Mouse (Mus musculus): ENCODE data around the gene Uqcrq.

Uqcrq gene

DNA sequence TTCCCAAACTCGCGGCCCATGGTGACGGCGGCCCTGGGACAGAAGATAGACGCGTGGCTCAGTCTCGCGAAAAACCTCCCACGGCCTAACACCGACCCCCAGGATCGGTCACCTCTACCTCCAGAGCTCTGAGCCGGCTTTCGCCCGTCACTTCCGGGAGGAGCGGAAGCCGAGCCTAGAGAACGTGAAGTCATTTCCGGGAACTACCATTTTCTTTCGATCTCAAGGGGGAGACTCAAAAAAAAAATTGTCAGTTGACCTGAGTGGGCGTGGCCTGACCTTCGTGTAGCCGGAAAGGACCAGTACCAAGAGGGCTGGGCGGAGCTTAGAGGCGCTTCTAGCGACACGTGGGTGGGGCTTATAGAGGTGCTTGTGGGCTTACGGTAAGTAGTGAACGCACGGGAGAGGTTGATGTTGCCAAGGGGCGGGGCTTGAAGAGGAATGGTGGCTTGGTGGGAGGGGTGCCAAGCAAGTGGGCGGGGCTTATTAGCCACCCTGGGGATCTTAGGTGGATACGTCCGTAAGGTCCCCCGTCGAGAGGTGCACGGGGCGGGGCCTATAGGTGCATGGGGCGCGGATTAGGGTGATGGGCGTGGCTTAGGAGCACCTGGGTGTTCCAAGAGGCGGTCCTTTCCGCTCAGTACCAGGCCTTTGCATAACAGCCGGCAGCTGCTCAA, at the start of gene Uqcrq, which contains the start of gene Gdf9:
Gene Uqcrq, minus strand, starts transcription at position 162 of the 677 bp plus-strand sequence.
Gene Gdf9, plus strand, starts transcription at position 354 of the 677 bp plus-strand sequence.
- DNase-seq (ENCODE audit: low read depth, low spot score): peak; percentile 100

DNA sequence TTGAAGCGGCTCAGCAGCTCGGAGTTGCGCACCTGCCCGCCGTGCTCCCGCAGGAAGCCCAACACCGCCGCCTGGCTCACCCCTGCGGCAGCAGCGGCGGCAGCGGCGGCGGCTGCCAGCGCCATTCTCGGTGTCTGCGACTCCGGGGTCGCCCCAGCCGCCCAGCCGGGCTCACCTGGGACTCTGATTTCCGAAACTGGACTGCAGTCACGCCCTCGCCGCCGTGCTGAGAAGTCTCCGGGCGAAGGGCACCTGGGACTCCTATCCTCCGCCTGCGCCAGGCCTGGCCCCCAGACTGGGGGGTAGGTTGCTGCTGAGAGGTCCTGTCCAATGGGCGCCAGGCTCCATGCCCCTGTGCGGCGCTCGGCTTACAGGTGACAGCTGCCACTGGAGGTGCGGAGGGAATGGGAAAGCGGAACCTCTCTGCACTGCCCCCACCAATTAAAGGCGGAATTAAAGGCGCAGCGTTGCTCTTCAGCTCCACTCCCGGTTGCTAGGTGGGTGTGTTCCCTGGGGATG, 49.2 kb upstream of the Uqcrq start, which contains the start of the genes Gm9945 and Sowaha:
Gene Gm9945, plus strand, starts transcription at position 384 of the 519 bp plus-strand sequence.
Gene Sowaha, minus strand, starts transcription at position 492 of the 519 bp plus-strand sequence.
- peak; percentile 79 for DNase-seq (ENCODE audit: low read depth, low spot score)

DNA sequence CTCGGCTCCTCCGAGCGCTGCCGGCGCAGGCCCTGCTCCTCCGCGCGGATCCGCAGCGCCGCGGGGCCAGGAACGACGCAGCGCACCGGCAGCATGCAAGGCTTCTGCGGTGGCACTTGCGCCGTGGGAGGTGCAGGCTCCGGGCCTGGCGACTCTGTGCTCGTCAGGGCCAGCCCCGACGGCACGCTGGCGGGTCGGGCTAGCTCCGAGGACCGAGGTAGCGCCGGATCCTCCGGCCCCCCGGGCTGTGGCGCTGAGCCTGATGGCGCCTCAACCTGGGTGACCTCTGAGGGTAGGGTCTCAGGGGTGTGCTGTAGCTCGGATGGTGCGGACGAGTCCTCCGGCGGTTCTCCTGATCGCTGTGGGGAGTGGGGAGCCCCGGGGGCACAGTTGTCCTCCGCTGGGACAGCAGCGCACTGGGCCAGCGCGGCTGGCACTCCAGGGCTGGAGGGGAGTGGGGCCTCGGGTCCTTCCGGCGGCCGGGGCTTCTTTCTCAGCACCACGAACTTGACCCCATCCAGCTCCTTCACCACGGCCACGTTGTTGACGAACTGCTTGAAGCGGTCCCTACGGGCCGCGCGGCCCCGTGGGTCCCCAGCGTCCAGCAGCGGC, 48.6 kb upstream of the Uqcrq start:
- no peak for DNase-seq (ENCODE audit: low read depth, low spot score)

DNA sequence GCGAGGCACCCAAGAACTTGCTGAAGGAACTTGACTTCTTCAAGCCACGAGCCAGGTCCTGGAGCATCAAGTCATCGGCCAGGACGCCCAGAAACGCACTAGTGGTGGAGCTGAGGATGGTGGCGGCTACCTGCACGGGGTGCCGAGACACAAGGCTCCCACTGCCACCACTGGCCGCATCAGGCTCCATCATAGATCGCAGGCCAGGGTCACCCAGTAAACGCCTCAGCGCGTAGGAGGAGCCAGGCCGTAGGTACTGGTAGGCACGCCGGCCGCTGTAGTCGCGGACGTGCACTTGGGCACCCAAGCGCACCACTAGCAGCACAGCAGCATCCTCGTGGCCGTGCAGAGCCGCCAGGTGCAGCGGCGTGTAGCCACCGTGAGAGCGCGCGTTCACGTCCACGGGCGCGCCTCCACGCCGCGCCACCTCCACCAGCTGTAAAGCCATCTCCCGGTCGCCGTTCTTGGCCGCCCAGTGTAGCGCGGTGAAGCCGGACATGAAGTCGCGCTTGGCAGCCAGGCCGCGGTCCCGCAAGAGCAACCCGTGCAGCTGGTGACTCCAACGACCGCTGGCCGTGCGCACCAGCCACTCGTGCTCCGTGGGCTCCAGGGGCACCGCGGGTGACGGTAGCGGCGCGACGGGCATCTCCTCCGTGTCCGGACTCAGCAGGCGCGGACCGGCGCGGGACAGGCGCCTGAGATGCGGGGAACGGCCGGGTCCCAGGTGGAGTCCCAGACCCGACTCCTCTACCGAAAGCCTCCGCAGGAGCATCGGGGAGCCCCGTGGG, 47.9 kb upstream of the Uqcrq start:
- no peak for DNase-seq (ENCODE audit: low read depth, low spot score)

DNA sequence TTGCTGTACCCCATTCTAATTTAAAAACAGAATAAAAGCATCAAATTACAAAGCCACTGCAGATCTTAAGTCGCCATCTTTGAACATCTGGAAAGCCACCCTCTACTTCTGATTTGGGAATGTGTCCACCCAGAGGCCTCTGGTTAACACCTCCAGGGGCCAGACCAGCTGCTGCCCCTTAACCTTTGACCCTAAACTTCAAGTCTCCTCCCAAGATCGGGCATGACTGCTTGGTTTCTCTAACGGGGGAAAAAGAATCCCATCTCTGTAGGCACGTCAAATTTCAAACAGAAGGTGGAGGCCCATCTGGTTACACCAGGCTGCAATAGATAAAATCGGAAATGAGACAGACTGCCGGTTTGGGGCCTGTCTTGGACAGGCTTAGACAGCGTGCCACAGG, 47.2 kb upstream of the Uqcrq start:
- no peak for DNase-seq (ENCODE audit: low read depth, low spot score)

DNA sequence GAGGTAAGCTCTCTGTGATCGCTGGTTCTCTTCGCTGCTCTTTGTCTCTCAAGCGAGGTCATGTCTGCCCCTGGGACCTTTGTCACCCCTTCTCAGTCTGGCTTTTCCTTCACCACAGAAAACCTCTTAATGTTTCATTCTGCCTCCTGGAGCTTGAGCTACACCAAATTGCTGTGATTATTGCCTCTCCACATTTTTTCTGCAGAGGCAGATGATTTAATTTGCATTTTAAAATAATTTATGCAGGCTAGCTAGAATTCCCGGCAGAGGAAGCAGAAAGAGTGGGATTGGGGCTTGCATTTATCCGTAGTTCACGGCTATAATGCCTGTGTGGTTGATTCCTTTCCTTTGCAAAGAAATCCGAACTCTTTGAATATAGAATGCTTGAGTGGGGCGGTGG, 45.0 kb upstream of the Uqcrq start:
- no peak for DNase-seq (ENCODE audit: low read depth, low spot score)

DNA sequence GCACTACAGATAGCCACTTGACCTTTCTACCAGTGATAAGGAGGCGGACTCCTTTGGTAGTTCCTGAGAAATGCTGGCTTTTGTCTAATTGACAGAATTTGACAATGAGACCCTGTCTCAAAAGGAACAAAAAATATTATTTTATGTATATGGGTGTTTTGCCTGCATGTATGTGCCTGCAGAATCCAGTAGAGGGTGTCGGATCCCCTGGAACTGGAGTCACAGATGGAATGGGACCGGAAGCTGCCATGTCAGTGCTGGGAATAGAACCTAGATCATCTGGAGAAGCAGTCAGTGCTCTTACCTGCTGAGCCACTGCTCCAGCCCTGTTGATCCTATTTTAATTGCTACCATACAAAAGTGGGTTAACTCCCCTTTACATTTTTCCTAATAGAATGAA, 42.1 kb upstream of the Uqcrq start:
- no peak for DNase-seq (ENCODE audit: low read depth, low spot score)

DNA sequence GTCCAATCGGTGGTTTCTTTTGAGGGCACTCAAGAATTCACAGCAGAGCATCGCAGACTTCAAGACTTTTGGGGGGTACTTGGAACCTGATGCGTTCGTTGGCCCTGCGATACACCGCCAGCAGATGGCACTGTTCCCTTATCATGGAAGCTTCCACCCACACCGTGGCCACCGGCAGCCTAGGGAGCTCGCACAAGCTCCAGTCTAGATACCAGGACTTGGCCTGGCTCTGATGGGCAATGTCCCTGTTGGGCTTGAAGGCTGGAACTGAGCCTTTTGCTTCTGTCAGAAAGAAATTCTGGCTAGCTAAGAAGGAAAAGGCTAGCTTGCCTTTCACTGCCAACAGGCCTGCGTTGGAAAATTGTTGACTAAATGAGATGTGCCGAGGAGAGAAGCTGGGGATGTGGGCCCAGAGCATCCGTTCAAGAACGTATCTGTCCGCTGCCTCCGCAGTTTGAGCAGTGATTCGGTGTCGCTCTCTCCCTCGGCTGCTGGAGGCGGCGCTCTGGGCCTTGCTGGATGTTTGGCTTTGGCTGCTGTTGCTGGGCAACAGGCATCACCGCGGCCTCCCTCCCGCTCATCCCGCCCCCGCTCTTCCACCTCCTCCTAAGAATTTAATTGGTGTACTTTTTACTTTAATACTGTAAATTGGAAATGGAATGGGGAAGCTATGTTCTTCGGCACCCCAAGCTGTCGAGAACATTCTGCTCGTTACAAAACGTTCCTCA, 39.5 kb upstream of the Uqcrq start, which contains the start of gene Gm9837:
Gene Gm9837, minus strand, starts transcription at position 512 of the 728 bp plus-strand sequence.
- peak; percentile 95 for DNase-seq (ENCODE audit: low read depth, low spot score)

DNA sequence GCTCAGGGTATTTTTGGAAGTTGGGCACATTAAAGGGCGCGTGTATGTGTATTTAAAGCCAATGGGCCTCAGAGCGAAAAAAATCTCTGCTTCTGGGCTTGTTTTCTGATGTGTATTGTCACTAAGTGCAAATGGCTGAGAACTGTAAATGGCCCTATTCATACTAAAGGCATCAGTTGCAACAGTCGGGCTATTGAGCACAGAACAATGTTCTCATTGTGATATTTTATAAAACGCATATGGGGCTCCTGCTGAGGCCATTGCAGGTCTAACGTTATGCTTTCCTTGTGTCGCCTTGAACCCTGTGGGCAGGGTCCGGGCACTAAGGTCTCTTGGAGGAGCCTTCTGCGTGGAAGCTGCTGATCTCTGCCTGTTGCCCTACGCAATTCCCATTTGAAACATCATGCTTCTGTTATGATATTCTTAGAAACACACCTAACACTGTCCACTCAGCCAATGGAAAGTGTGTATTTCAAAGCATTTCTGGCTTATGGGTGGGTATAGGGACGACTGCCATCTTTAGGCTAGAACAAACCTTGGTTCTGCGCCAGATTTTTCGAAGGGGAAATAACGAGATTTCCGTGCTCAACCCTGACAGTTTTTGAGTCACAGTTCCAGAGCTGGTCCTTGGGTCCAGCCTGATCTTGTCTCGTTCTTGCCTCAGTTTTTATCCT, 38.8 kb upstream of the Uqcrq start:
- no peak for DNase-seq (ENCODE audit: low read depth, low spot score)

DNA sequence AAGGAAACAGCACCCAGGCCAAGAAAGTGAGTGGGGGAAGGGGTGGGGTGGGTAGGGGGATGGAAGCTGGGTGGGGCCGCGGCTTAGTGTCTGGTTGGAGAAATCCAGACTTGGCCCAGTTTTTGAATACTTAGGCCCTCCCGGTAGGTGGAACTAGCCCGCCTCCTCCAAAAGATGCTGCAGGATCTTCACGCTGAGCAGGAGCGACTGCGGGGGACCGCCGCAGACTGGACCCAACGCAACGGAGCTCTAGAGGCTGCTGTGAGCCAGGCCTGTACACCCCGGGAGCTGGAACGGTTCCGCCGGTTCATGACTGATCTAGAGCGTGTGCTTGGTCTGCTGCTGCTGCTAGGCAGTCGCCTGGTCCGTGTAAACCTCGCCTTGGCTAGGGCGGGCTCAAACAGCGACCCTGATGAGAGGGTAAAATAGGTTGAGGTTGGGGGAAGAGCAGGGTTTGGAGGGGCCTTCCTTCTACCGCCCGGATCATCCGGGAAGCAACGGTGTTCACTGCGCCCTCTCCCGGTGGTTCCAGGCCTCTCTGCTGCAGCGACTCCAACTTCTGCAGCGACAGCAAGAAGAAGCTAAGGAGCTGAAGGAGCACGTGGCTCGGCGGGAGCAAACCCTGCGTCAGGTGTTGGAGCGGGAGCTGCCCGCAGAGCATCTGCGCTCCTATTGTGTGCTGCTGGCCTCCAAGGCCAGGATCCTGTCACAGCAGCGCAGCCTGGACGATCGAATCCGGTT, 35.8 kb upstream of the Uqcrq start:
- DNase-seq (ENCODE audit: low read depth, low spot score): peak; percentile 77

DNA sequence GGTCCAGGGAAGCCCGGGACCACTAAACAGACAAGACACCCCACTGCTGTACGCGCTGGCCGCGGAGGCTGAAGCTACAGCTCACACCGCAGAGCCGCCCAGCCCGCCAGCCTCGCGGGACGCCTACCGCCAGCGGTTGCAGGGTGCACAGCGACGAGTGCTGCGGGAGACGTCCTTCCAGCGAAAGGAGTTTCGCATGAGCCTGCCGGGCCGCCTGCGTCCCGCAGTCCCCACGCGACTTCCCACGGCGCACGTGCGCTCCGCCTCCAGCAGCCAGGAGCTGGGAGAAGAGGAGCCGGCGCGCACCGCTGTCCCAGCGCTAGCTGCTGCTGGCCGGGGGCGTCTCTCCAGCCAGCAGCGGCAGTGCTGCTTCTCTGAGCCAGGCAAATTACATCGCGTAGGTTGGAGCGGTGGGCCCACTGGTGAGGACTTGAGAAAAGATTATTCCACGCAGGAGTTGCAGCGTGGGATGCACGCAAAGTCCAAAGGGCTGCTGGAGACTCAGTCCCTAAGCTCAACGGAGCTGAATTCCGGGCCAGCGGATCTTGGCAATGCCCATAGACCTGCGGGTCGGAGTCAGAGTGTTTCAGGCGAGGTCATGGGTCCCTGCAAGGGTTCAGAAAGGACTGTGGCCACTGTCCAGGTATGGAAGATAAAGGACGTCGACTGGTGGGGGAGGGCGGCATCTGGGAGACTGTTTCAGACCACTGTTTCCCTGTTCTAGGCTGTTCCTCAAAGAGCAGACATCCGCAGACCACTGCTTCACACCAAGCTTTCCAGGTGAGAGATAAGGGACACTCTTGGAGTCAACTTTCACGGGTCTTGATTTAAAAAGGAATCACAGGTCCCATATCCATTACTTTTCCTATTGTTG, 33.2 kb upstream of the Uqcrq start:
- peak; percentile 55 for DNase-seq (ENCODE audit: low read depth, low spot score)

DNA sequence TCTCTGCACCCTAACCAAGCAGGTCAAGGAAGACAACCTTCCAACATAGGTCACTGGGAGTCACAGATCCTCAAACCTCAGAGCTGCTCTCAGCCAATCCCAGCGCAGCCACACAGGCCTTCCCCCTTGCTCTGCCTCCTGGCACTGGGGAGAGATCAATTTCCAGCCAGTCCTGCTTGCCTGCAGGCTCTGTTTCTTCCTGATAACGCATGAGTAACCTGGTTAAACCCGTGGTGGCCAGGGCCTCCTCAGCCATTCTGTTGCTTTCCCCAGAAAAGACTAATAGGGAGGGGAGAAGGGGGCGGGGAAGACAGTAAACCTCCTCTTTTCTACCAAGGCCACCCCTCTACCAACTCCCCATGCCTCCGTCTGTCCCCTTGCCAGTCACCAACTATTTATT, 31.1 kb upstream of the Uqcrq start:
- no peak for DNase-seq (ENCODE audit: low read depth, low spot score)

DNA sequence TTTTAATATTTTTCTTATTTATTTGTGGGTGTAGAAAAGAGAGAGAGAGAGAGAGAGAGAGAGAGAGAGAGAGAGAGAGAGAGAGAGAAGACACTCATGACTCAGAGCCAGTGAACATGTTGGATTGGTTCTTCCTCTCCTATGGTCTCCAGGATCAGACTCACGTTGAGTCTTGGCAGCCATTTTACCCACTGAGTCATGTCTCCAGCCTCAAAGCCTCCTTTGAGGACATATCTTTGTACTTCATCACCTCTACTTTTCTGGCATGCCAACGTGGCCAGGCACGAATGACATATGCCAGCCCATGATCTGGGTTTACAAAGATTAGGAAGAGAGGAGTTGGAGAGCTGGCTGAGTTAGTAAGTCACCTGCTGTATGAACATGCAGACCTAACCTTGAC, 29.6 kb upstream of the Uqcrq start:
- DNase-seq (ENCODE audit: low read depth, low spot score): no peak

DNA sequence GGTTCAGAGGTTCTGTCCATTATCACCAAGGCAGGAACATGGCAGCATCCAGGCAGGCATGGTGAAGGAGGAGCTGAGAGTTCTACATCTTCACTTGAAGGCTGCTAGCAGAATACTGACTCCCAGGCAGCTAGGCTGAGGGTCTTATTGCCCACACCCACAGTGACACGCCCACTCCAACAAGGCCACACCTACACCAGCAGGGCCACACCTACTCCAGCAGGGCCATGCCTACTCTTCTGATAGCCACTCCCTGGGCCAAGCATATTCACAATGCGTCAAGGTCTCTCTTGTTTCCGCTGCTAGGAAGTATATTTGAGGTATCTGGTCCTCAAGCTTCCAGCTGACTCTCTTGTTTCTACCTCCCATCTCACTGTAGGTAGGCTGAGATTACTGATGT, 28.4 kb upstream of the Uqcrq start:
- DNase-seq (ENCODE audit: low read depth, low spot score): no peak

DNA sequence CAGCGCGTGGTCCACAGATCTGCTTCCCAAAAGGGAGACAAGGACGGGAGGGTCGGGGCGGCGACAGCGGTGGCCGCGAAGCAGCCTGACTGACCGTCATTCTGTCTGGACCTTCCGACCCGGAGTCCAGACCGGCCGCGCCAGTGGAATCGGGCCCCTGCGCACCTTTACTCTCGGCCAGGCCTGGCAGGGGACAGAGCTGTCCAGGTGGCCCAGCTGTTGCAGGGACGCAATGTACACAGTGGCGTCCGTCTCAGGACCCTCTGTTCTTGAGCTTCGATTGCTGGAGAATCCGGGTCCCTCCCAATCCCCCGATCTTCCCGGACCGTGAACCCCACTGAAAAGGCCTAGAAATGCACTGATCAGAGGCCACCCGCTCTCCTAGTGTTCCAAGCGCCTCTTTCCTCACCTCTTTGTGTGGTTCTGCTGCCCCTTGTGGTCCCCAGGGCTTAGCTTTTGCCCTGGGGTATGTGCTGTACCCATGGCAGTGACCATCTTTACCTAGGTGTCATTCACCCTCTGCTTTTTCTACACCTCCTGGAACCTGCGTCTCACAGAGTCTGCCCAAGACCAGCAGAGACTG, 26.8 kb upstream of the Uqcrq start:
- DNase-seq (ENCODE audit: low read depth, low spot score): no peak

DNA sequence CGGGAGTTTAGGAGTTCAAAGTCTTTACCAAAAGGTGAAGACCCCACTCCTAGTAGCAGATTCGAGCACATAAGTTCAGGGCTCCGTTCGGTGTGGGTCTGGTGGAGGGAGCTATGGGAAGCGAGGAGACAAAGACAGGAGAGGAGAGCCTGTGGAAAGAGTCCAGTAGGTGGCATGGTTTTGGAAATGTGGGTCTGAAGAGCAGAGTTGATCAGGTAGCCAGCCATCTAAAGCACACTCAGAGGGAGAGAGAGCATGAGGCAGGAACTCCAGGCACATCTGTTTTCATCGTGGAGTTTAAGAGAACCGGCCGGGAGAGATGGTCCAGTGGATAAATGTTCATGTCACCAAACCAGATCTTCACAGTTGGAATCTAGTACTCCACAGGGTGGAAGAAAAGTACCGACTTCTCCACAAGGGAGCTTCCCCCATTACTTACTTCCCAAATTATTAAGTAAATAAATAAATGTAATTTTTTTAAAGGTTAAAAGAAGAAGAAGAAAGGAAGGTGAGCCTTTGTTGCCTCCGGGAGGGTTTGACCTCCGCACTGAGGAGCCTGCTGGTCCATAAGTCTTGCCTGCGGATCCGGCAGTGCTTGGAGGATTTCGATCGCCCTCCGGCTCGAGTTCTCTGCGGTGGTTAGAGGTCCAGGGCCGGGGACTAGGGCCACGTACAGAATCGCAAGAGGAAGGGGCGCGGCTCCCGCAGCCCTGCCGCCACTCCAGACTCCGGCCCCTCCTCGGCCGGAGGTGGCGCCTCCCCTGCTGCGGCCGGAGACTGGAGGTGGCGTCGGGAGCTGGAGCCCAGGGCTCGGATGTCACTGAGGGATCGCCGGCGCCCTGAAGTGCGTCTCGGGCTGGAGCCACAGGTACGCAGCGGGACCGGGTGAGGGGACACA, 26.1 kb upstream of the Uqcrq start, which contains the start of the genes Gm10447 and Shroom1:
Gene Gm10447, minus strand, starts transcription at position 637 of the 898 bp plus-strand sequence.
Gene Shroom1, plus strand, starts transcription at position 732 of the 898 bp plus-strand sequence.
- DNase-seq (ENCODE audit: low read depth, low spot score): no peak

DNA sequence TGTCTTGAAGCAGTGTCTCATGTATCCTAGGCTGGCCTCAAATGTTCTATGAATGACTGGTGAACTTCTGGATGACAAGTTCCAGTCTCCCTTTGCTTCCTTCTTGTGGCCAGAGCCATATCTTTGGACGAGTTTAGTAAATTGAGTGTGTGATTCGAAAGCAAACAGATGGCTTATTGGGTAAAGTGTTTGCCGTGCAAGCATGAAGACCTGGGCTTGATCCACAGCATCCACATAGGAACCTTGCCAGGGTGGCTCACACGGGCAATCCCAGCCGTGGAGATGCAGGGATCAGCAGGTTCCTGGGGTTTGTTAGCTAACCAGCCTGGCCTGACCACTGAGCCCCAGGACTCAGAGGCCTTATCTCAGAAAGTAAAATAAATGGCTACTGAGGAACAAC, 22.4 kb upstream of the Uqcrq start:
- no peak for DNase-seq (ENCODE audit: low read depth, low spot score)

DNA sequence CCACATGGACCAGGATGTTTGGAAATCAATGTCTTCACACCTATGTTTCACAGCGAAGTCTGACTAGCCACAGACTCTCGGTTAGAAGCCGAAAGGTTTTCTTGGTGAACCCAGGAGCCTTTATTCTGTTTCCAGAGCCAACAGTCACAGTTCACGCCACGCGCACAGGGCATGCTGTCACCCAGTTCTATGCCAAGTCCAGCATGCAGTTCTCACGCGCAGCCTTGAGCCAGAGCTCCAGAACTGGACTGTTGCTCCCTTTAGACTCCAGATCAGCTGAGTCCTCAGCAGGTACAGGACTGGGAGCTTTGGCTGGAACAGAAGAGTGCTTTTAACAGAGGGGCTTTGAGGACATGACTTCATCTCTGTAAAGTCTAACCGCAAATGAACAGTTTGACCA, 21.8 kb upstream of the Uqcrq start:
- DNase-seq (ENCODE audit: low read depth, low spot score): no peak
